Mouse (Mus musculus) adrenal gland, postnatal 4 days (tissue): Measurements from ENCODE around the gene Alad. TPM values are rescaled to one million over a fixed set of nuclear protein-coding genes. Genes with fewer than 3 reads are reported as not detected.

ENCODE experiments used
- DNase-seq, 2 experiments: peaks; one replicate each; pipeline ENCODE4 v3.0.0; 2021 to 2022; ENCODE audit warnings: low spot score in 2 of 2, mixed read lengths in 2 of 2
- long read RNA-seq, 2 experiments: library from polyadenylated mRNA; stranded (forward); transcript quantifications; one replicate each; pipeline ENCODE4 v2.0.0; 2021
- total RNA-seq, 2 experiments: library from RNA; stranded (reverse); gene quantifications; 2 replicates each; pipeline ENCODE4 v1.2.3; 2021

Alad gene
- 100 to 1,000 TPM; 108 to 110 TPM for total RNA-seq
- long read RNA-seq, experiment 1, transcript Alad-202 (12 exons, 1,247 nt): minor isoform, 5 of 173 reads
- long read RNA-seq, experiment 1, transcript Alad-201 (12 exons, 1,206 nt): major isoform, 148 of 173 reads
- long read RNA-seq, experiment 1, partial matches to known transcripts: 7 of 173 reads
- long read RNA-seq, experiment 1, other reads (novel, unspliced or antisense): 13 of 173 reads
- long read RNA-seq, experiment 2, transcript Alad-201 (12 exons, 1,206 nt): major isoform, 141 of 209 reads
- long read RNA-seq, experiment 2, partial matches to known transcripts: 33 of 209 reads
- long read RNA-seq, experiment 2, other reads (novel, unspliced or antisense): 32 of 209 reads

GRCm38 (mm10) chr4:62519849-62520233 is at the start of gene Alad:
Gene Alad, minus strand, starts transcription at chr4:62519918.
- DNase-seq: peak; percentile 70 to 86

DNA sequence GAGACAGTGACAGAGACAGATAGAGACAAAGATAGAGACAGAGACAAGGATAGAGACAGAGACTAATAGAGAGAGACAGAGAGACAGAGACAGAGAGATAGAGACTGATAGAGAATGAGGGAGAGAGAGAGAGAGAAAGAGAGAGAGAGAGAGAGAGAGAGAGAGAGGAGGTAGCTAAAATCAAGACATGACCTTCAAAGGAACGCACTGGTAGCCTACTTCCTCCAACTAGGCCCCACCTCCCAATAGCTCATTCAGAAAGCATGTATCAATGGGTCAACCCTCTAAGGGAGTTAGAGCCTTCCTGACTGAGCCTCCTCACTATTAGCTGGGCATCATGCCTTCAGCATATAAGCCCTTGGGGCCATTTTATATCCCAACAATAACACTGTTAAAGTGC is 48.6 kb upstream of the Alad start:
- no peak for DNase-seq

DNA sequence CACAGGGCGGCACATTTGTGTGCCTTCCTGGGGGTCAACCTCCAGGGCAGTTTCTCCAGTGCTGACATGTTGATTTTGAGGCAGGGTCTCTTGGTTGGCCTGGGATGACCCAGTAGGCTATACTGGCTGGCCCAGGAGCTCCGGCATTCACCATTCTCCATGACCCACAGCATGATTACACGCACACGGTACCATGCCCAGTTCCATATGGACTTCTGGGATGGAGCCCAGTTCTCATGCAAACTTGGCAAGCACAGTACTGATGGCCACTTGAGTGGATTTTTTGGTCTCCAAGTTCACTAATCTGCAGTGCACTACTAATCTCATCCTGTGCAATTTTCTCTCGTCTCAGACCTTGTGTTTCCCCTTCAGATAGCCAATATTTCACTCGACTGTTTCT is 48.0 kb upstream of the Alad start:
- no peak for DNase-seq

- DNase-seq: no peak
These were observed 46.8 kb upstream of the Alad start for GRCm38 (mm10) chr4:62566530-62566929.

GRCm38 (mm10) chr4:62562006-62562405 is 42.3 kb upstream of the Alad start:
- DNase-seq: no peak

DNA sequence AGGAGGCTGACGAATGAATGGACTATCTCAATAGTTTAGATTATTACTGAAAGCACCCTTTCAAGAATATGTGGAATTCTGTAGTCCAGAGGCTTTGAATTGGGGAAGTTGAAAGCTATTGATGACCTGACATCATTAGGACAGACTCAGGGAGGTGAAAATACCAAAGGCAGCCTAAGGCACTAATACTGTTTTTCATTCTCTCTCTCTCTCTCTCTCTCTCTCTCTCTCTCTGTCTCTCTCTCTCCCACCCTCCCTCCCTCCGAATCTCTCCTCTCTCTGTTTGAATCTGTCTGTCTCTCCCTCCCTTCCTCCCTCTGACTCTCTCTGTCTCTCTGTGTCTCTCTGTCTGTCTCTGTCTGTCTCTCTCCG is 41.9 kb upstream of the Alad start:
- no peak for DNase-seq

GRCm38 (mm10) chr4:62560963-62561629 is 41.4 kb upstream of the Alad start:
- peak in 1 of 2 experiments; percentile 46 for DNase-seq

- DNase-seq: no peak
These were observed 40.1 kb upstream of the Alad start, which contains the start of gene Rgs3 for GRCm38 (mm10) chr4:62559797-62560329. Gene Rgs3, plus strand, starts transcription at chr4:62559847.

DNA sequence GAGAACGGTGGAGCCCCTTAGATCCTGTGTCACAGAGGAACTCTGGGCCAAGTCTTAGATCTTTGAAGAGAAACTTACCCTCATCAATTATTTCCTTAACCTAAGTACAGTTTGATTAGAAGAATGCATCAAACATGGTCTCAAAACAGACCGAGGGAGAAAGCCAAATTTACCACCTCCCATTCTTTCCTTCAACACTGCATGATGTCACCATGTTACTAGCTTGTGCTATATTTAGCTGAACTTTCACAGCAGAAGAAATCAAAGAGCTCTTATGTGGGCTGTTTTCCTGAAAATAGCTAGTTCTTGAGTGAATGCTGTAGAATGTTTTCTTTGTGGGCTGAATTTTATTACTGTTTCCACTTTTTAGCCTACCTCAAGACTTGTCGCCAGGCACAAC is 37.7 kb upstream of the Alad start:
- no peak for DNase-seq

DNA sequence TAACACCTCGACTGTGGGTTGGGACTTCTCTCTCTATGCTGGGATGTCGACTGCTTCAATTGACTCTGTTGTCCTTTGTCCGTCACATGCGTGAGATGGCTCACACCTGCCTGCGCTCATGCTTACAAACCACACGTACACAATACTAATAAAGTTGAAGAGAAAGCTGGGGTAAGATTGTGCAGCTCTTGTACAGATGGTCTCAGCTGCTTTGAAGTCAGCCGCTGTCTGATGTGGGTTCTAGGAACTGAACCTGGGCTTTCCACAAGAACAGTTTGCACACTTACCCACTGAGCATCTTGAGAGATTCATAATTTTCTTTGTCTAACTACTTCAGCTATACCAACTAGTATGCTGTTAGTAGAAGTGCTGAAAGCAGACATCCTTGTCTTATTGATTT is 32.2 kb upstream of the Alad start:
- DNase-seq: no peak

DNA sequence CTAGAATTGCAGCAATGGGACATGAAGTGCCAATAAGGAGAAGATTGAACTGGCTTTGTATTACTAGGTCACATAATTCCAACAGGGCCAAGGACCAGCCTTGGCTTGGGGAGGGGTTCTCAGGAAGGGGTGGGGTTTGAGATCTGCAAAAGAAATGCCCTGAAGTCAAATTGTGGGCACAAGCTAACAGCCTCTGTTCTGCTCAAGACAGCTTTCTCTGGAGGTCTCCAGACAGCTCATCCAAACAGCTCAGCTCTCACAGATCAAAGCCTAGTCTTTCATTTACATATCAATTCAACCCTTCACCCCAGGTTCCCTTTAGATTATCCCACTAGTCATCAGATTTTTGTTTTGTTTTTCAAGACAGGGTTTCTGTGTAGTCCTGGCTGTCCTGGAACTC is 25.1 kb upstream of the Alad start:
- DNase-seq: no peak

DNA sequence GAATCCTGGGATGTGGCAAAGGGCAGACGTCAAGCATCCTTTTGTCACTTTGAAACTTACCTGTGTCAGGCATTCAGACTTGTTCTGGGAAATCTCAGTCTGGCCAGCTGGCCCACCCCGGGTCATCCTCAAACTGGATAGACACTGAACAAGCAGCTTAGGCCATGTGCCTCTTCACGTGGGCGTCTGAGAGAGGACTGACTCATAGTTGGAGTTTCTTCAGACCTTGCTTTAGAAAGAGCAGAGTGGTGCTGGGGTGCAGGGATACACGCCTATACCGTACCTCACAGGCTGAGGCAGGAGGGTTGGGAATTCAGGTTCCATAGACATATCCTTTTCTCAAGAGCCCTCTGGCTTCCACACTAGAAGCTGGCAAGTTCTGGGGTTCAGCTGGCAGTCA is 24.1 kb upstream of the Alad start:
- no peak for DNase-seq

DNA sequence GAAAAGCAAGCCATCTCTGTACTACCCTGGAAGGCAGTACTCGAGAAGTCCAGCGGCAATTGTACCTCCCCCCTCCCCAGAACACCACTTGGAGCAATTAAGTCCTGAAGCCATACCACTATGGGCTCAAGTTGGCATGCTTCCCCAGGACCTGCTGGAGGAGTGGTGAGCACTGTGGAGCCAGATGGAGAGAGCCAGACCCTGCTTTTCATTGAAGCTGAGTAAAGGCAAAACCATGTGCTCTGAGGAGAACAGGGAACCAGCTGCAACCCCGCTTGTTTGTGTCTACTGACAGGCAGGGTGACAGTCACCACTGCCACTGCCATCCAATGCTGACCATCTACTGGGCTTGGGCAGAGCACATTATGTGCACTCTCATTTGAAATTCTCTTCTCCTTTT is 22.1 kb upstream of the Alad start:
- no peak for DNase-seq

GRCm38 (mm10) chr4:62533729-62534128 is 14.0 kb upstream of the Alad start:
- no peak for DNase-seq

GRCm38 (mm10) chr4:62527655-62528054 is 7.9 kb upstream of the Alad start:
- no peak for DNase-seq

DNA sequence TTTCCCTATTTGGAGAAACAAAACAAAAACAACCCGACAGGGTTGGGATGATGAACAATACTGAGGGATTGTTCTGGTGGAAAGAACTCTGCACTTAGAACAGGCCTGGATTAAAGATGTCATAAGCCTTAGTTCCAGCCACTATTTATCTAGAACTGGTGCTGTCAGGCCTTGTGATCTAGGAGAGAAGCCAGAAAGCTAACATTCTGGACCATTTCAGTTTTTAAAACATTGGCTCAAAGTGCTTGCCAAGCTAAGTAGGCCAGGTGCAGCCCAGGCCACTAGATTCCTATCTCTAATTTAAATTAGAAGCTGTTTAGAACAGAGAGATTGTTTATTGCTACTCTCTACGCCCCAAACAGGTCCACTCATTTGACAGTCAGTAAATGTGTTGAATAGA is 6.5 kb upstream of the Alad start:
- DNase-seq: no peak

DNA sequence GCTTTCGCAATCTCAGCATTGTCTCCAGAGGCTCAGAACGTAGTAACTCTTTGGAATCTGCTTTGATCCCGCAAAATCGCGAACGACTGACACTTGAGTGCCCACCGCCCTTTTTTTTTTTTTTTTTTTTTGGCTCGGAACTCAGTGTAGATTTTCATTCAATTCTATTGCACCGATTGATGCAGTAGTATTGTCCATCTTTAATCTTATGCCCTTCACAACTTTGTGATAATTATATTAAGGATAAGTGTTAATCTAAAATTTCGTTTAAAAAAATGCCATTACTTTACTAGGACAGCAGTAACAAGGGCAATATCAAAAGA is 5.7 kb upstream of the Alad start:
- DNase-seq: no peak

GRCm38 (mm10) chr4:62524651-62525488 is 5.2 kb upstream of the Alad start, which contains the start of the genes Pole3 and 4933430I17Rik:
Gene Pole3, minus strand, starts transcription at chr4:62525068.
Gene 4933430I17Rik, plus strand, starts transcription at chr4:62525369.
- DNase-seq: peak; percentile 90 to 97

DNA sequence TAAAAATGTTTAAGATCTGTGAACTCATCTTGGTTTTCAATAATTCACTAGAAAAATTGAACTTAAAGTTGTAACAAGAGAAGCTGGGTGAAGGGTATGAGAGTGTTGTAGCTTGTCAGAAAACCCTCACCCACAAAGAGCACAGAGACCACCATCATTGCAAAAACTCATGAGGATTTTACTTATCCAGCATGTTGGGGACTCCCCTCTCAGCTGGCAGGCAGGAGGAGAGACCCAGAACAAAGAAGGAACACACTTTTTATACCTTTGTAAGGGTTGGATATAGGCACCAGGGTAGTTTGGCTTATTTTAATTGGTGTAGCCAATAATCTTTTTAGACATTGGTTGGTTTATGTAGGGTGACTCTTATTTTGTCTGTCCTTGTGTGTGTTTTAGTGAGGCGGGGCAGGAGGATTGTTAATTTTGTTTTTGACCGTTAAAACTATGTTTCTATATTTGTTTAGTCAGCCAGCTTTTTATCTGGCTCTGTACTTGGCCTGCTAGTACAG is 1.2 kb upstream of the Alad start:
- DNase-seq: no peak

- no peak for DNase-seq
These were observed 433 bp downstream of the Alad start for GRCm38 (mm10) chr4:62519122-62519848.
